Mouse (Mus musculus) midbrain, postnatal 0 days (tissue): Measurements from ENCODE around the gene Nccrp1. TPM values are rescaled to one million over a fixed set of nuclear protein-coding genes. Genes with fewer than 3 reads are reported as not detected.

Experiments used
- ATAC-seq: fragments of 200-750 bp; cut with Nextera tagmentation; 2 replicates; pipeline ENCODE4 v1.8.0; 2017; ENCODE audit warnings: moderate number of reproducible peaks, mild to moderate bottlenecking, moderate TSS enrichment, moderate library complexity; ENCODE audit not compliant: low FRiP score
- DNase-seq: peaks from one replicate; pipeline ENCODE4 v3.0.0-alpha.2; 2015; ENCODE audit warnings: low spot score
- H3K27ac ChIP-seq: fragments of 300-500 bp; sonication (generic); 2 replicates; pipeline ENCODE4 v1.5.1; 2014; ENCODE audit warnings: low read depth, mild to moderate bottlenecking, low read length, mixed read lengths
- H3K27me3 ChIP-seq: fragments of 300-500 bp; sonication (generic); 2 replicates; pipeline ENCODE4 v1.6.1; 2014; ENCODE audit warnings: low read length, control low read depth, mixed read lengths; ENCODE audit not compliant: insufficient read depth
- H3K36me3 ChIP-seq: fragments of 300-500 bp; sonication (generic); 2 replicates; pipeline ENCODE4 v1.6.1; 2014; ENCODE audit warnings: low read length, control low read depth, mixed read lengths; ENCODE audit not compliant: insufficient read depth
- H3K4me1 ChIP-seq: fragments of 300-500 bp; sonication (generic); 2 replicates; pipeline ENCODE4 v1.6.1; 2014; ENCODE audit warnings: mild to moderate bottlenecking, control low read depth, antibody characterized with exemption, low read length, mixed read lengths; ENCODE audit not compliant: insufficient read depth
- H3K4me2 ChIP-seq: fragments of 300-500 bp; sonication (generic); 2 replicates; pipeline ENCODE4 v1.6.1; 2014; ENCODE audit warnings: low read depth, mild to moderate bottlenecking, low read length, mixed read lengths; ENCODE audit not compliant: poor library complexity, severe bottlenecking
- H3K4me3 ChIP-seq: fragments of 300-500 bp; sonication (generic); 2 replicates; pipeline ENCODE4 v1.5.1; 2014; ENCODE audit warnings: low read depth, mild to moderate bottlenecking, low read length, moderate library complexity
- H3K9ac ChIP-seq: fragments of 300-500 bp; sonication (generic); replicated peaks from 2 replicates; pipeline ENCODE4 v1.6.1; 2014; ENCODE audit warnings: mild to moderate bottlenecking, low read length, moderate library complexity, mixed read lengths; ENCODE audit not compliant: poor library complexity, severe bottlenecking
- H3K9me3 ChIP-seq: fragments of 300-500 bp; sonication (generic); 2 replicates; pipeline ENCODE4 v1.6.1; 2016; ENCODE audit warnings: low read length, control low read depth
- CTCF ChIP-seq: IDR thresholded peaks from 2 replicates; pipeline ENCODE4 v1.5.1; 2016; ENCODE audit warnings: antibody characterized with exemption, mild to moderate bottlenecking
- WGBS: fragments of 180-500 bp; shearing (Covaris S2); extraction: QIAGEN DNeasy Blood & Tissue Kit; methylation state at CpG from one replicate; pipeline ENCODE4 v1.1.7; 2014; 5-methylcytosine and 5-hydroxymethylcytosine counted together
- polyA plus RNA-seq: library from polyadenylated mRNA; unstranded; fragments of >200 nt; fragmentation: Nextera tagmentation; extraction: Ambion mirVana; gene quantifications from 2 replicates; pipeline ENCODE4 v1.2.1, GENCODE M21; 2015
- total RNA-seq: library from RNA; depleted of rRNA; stranded (reverse); fragments of >200 nt; gene quantifications from 2 replicates; pipeline ENCODE4 v1.2.3, GENCODE M21; 2014

Gene Nccrp1
- total and polyA plus RNA-seq, 2 experiments from 2014 or later = 0.16 to 1.4 TPM

- no peaks in the 10 kb centered on the region for H3K36me3 ChIP-seq
- no peak overlapping the region for H3K27ac ChIP-seq
- ATAC-seq (no peak), DNase-seq (no peak)
- no peaks in the 10 kb centered on the region for H3K9me3 ChIP-seq
- WGBS = 81% methylated on average over 5 of the region's 5 CpGs
- no peak overlapping the region for H3K4me3 ChIP-seq
- H3K4me1 ChIP-seq = no peaks in the 10 kb centered on the region
- TF ChIP-seq CTCF = no peak
- no peak overlapping the region for H3K9ac ChIP-seq
- H3K4me2 ChIP-seq = no peak overlapping the region
- H3K27me3 ChIP-seq = no peaks in the 10 kb centered on the region
Measured at GRCm38 (mm10) chr7:28579826-28580225, 32.8 kb upstream of the Nccrp1 start.

GRCm38 (mm10) chr7:28578543-28579053, 31.5 kb upstream of the Nccrp1 start:
- Histone ChIP-seq H3K4me2 (no peak overlapping the region), H3K36me3 (no peaks in the 10 kb centered on the region), H3K9ac (no peak overlapping the region), H3K4me1 (no peaks in the 10 kb centered on the region), H3K27ac (no peak overlapping the region), H3K9me3 (no peaks in the 10 kb centered on the region), H3K4me3 (no peak overlapping the region), H3K27me3 (no peaks in the 10 kb centered on the region)
- 87% methylated on average over 5 of the region's 5 CpGs for WGBS
- TF ChIP-seq CTCF = no peak
- ATAC-seq (no peak), DNase-seq (no peak)

GRCm38 (mm10) chr7:28577826-28578542, 30.9 kb upstream of the Nccrp1 start:
- no peak for TF ChIP-seq CTCF
- no peaks in the 10 kb centered on the region for H3K36me3 ChIP-seq
- no peak overlapping the region for H3K27ac ChIP-seq
- H3K9ac ChIP-seq = no peak overlapping the region
- H3K9me3 ChIP-seq = no peaks in the 10 kb centered on the region
- H3K4me2 ChIP-seq = no peak overlapping the region
- H3K4me3 ChIP-seq = no peak overlapping the region
- DNase-seq = no peak
- no peaks in the 10 kb centered on the region for H3K4me1 ChIP-seq
- ATAC-seq = no peak
- 90% methylated on average over 9 of the region's 9 CpGs for WGBS
- no peaks in the 10 kb centered on the region for H3K27me3 ChIP-seq

GRCm38 (mm10) chr7:28576271-28576914, 29.3 kb upstream of the Nccrp1 start:
- ATAC-seq (0 out of 2 replicates have a peak, but pooled peaks have one; percentile 32), DNase-seq (peak; percentile 64)
- Histone ChIP-seq H3K27ac (no peak overlapping the region), H3K9ac (no peak overlapping the region), H3K4me2 (no peak overlapping the region), H3K4me3 (no peak overlapping the region), H3K4me1 (no peaks in the 10 kb centered on the region), H3K36me3 (no peaks in the 10 kb centered on the region), H3K9me3 (no peaks in the 10 kb centered on the region), H3K27me3 (no peaks in the 10 kb centered on the region)
- no peak for TF ChIP-seq CTCF
- 76% methylated on average over 5 of the region's 5 CpGs for WGBS

- no peaks in the 10 kb centered on the region for H3K9me3 ChIP-seq
- no peak overlapping the region for H3K4me2 ChIP-seq
- H3K9ac ChIP-seq = no peak overlapping the region
- 96% methylated on average over 11 of the region's 11 CpGs for WGBS
- no peak for DNase-seq
- H3K4me3 ChIP-seq = no peak overlapping the region
- no peaks in the 10 kb centered on the region for H3K27me3 ChIP-seq
- no peak overlapping the region for H3K27ac ChIP-seq
- H3K36me3 ChIP-seq = no peaks in the 10 kb centered on the region
- TF ChIP-seq CTCF = no peak
- no peaks in the 10 kb centered on the region for H3K4me1 ChIP-seq
- ATAC-seq = no peak
Measured at GRCm38 (mm10) chr7:28575597-28575996, 28.5 kb upstream of the Nccrp1 start.

- no peak for TF ChIP-seq CTCF
- H3K27me3 ChIP-seq = no peaks in the 10 kb centered on the region
- no peak overlapping the region for H3K4me2 ChIP-seq
- H3K9me3 ChIP-seq = no peaks in the 10 kb centered on the region
- no peak overlapping the region for H3K4me3 ChIP-seq
- no peak overlapping the region for H3K9ac ChIP-seq
- no peak for DNase-seq
- peaks cover 3% of the 10 kb centered on the region; the same call in 1 of the 2 replicates for H3K36me3 ChIP-seq
- 96% methylated on average over 3 of the region's 3 CpGs for WGBS
- ATAC-seq = no peak
- no peak overlapping the region for H3K27ac ChIP-seq
- no peaks in the 10 kb centered on the region for H3K4me1 ChIP-seq
Measured at GRCm38 (mm10) chr7:28573236-28573635, 26.2 kb upstream of the Nccrp1 start.
